Mouse (Mus musculus): Measurements from ENCODE around the gene Tomm20l. TPM values are rescaled to one million over a fixed set of nuclear protein-coding genes. Genes with fewer than 3 reads are reported as not detected.

Tomm20l gene
- polyA plus RNA-seq, 1 experiment from 2014 or later, result not detected

DNA sequence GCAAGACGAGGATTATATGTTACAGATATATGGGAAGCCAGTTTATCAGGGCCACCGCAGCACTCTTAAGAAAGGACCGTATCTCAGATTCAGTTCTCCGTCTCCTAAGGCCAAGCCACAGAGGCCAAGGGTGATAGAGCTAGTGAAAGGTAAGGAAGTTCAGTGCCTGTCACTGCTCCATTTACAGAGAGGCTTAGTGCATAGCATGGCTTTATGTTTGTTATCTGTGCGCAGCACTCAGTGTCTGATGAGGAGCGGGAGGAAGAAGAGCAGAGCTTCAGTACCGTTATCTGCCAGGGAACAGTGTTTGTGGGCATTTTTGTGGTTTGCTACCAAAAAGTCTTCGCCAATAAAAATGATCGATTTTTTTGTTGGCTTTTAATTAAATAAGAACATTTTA, 53.2 kb downstream of the Tomm20l start:
- peaks cover 74% of the 10 kb centered on the region for H3K36me3 ChIP-seq
- ATAC-seq (ENCODE audit: low FRiP score, low read depth), result no peak
- no peaks in the 10 kb centered on the region for H3K27me3 ChIP-seq
- H3K27ac ChIP-seq, result no peak overlapping the region
- H3K9me3 ChIP-seq, result no peaks in the 10 kb centered on the region
- H3K4me2 ChIP-seq (replicated peaks), result no peak overlapping the region
- H3K4me1 ChIP-seq, result no peaks in the 10 kb centered on the region
- no peak overlapping the region for H3K4me3 ChIP-seq
- no peak overlapping the region for H3K9ac ChIP-seq
- 94% methylated on average over 9 of the region's 9 CpGs for WGBS

DNA sequence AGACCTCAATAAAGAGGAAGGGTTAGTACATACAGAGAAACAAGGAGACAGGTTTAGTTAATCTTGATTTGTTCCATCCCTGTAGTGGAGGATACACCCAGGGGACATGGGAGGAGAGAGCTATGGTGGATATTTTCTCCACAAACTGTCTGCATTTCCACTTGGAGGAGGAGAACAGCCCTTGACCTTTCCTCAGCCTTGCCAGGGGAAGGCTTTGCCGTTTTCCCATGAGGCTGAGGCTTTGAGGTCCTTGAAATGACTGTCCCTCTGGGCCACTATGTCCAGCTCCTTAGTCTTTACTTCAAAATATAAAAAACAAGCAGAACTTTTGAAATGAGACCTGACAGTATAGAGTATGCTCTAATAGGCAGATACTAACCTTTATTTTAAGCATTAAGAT, 58.7 kb downstream of the Tomm20l start:
- no peaks in the 10 kb centered on the region for H3K4me1 ChIP-seq
- H3K4me3 ChIP-seq, result no peak overlapping the region
- no peaks in the 10 kb centered on the region for H3K27me3 ChIP-seq
- WGBS, result 82% methylated on average over 1 of the region's 1 CpGs
- H3K4me2 ChIP-seq (replicated peaks), result no peak overlapping the region
- H3K9me3 ChIP-seq, result no peaks in the 10 kb centered on the region
- no peak overlapping the region for H3K9ac ChIP-seq
- ATAC-seq (ENCODE audit: low FRiP score, low read depth), result no peak
- peaks cover 65% of the 10 kb centered on the region for H3K36me3 ChIP-seq
- H3K27ac ChIP-seq, result no peak overlapping the region

Other genes starting within 250 kb of the Tomm20l start
- gene Actr10, start 173.6 kb upstream of the Tomm20l start, polyA plus RNA-seq (2015; fragmentation: Nextera tagmentation; extraction: Ambion mirVana), result 244 and 273 TPM in 2 replicates
- 634 and 669 TPM in 2 replicates for gene Psma3, start 136.8 kb upstream of the Tomm20l start, polyA plus RNA-seq (2015; fragmentation: Nextera tagmentation; extraction: Ambion mirVana)
- gene Arid4a, start 95.4 kb upstream of the Tomm20l start, polyA plus RNA-seq (2015; fragmentation: Nextera tagmentation; extraction: Ambion mirVana), result 42.9 and 43.5 TPM in 2 replicates
- gene Timm9, start 25.3 kb downstream of the Tomm20l start, polyA plus RNA-seq (2015; fragmentation: Nextera tagmentation; extraction: Ambion mirVana), result 78.8 and 79.2 TPM in 2 replicates
- gene 2700049A03Rik, start 25.4 kb downstream of the Tomm20l start, polyA plus RNA-seq (2015; fragmentation: Nextera tagmentation; extraction: Ambion mirVana), result 16.0 and 18.6 TPM in 2 replicates
- gene Dact1, start 198.5 kb downstream of the Tomm20l start, polyA plus RNA-seq (2015; fragmentation: Nextera tagmentation; extraction: Ambion mirVana), result 21.2 and 21.3 TPM in 2 replicates

Data from limb, embryonic 13.5 days (tissue).